Mouse (Mus musculus) testis, adult 2 months (tissue): ENCODE data around the gene Rbm33.

Experiments
- CTCF ChIP-seq: fragments of 200-500 bp; IDR thresholded peaks from 2 replicates; pipeline ENCODE4 v1.5.1; 2012; ENCODE audit warnings: low read depth, mild to moderate bottlenecking, inconsistent platforms, low read length, moderate library complexity; ENCODE audit not compliant: control insufficient read depth, insufficient read depth, insufficient replicate concordance
- POLR2A ChIP-seq: fragments of 200-500 bp; IDR thresholded peaks from 2 replicates; pipeline ENCODE4 v1.6.1; 2012; ENCODE audit warnings: low read depth, mild to moderate bottlenecking, inconsistent platforms, low read length, moderate library complexity; ENCODE audit not compliant: control insufficient read depth

- TF ChIP-seq CTCF (no peak), POLR2A (no peak)
These were observed 17.6 kb upstream of the Rbm33 start for GRCm38 (mm10) chr5:28299346-28299745.
